Mouse (Mus musculus) neutrophil, adult 5-6 weeks (primary cell): Measurements from ENCODE around the gene Neurod6. TPM values are rescaled to one million over a fixed set of nuclear protein-coding genes. Genes with fewer than 3 reads are reported as not detected.
"Not testable (repeated sequence)": the region's sequence is repeated elsewhere in the genome, so short reads cannot be mapped to it uniquely, and the experiment has no call there.

Experiments
- ATAC-seq: fragments of 151-379, 151-347 bp; 2 replicates; pipeline ENCODE4 v1.8.0; 2017; ENCODE audit warnings: mild to moderate bottlenecking, moderate TSS enrichment; ENCODE audit not compliant: insufficient number of reproducible peaks, poor library complexity, low FRiP score, severe bottlenecking; ENCODE audit errors: extremely low read depth
- total RNA-seq: library from RNA; stranded (forward); fragments of 200-1000 nt; gene quantifications from 2 replicates; pipeline ENCODE4 v1.2.3, GENCODE M21; 2017

Gene Neurod6
- total RNA-seq, result not detected in 2 replicates

DNA sequence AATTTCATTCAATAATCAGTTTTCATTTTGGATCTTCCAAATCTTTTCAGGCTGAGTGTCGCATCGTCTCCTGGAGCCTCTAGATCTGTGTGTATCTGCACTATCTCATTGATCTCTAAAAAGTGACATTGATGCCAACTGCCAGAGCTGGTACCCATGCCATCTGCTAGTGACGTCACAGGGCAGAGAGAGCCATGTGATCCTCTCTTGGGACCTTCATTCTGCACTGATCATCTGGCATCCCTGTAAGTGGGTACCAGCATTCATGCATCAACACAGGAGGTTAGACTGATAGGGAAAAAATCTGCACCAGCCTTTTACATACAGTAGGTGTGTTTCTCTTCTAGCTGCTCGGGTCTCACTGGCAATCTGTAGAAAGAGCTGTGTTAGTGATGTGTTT is at the start of gene Neurod6:
Gene Neurod6 (minus strand): TSS at position 290 of the 400 bp plus-strand sequence.
- no peak for ATAC-seq

DNA sequence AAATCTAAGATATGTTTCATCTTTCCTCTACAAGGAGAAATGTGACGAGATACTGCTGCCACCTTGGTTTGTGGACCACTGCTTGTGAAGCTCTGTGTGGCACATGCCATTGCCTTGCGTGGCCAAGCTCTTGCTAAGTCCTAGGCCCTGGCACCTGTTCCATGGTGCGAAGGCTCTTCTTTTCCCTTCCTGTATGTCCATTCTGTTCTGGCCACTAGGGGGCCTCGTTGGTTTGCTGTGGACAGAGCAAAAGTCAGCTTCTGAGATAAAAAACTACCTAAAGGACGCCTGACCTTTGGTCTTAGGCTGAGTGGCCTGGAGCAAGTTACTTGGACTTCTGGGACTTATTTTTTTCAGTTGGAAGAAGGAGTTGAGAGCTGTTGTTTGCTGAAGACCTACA is 36.1 kb upstream of the Neurod6 start:
- ATAC-seq, result no peak

DNA sequence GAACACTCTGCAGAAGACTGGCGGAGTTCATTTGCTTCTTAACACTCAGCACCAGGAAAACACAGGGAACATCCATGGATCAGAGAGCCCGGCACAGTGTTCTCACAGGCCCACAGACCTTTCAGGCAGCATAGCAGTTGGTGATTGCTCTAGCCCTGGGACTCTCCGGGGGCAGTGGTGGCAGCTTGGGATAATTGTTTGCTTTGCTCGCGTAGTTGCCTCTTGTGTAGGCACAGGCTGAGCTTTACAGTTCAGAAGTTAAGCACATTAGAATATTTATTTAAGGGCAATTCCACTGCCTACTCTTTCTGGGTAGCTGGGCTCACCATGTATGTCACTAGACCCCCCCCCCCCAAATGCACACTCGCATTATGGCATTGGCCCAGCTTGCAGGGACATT is 34.4 kb upstream of the Neurod6 start:
- ATAC-seq, result no peak

DNA sequence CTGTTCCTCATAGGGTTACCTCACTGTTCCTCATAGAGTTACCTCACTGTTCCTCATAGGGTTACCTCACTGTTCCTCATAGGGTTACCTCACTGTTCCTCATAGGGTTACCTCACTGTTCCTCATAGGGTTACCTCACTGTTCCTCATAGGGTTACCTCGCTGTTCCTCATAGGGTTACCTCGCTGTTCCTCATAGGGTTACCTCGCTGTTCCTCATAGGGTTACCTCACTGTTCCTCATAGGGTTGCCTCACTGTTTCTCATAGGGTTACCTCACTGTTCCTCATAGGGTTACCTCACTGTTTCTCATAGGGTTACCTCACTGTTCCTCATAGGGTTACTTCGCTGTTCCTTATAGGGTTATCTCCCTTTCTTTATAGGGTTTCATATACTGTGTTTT is 29.9 kb upstream of the Neurod6 start:
- ATAC-seq, result not testable (repeated sequence)

DNA sequence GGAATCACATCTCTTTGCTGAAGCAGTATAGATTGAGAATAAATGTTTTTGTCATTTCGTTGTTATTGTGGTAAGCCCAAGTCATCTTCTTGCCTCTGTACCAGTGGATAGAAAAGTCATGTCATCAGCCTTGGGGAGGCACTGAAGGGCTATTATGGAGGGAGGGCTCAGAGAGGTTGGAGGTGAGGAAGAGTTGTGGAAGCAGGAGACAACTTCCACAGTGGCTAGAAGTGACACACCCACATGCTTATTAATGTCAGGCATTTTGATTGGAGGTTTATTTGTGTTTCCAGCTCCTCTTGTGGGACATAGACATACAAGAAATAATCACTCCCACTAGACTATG is 23.7 kb upstream of the Neurod6 start:
- ATAC-seq, result no peak

DNA sequence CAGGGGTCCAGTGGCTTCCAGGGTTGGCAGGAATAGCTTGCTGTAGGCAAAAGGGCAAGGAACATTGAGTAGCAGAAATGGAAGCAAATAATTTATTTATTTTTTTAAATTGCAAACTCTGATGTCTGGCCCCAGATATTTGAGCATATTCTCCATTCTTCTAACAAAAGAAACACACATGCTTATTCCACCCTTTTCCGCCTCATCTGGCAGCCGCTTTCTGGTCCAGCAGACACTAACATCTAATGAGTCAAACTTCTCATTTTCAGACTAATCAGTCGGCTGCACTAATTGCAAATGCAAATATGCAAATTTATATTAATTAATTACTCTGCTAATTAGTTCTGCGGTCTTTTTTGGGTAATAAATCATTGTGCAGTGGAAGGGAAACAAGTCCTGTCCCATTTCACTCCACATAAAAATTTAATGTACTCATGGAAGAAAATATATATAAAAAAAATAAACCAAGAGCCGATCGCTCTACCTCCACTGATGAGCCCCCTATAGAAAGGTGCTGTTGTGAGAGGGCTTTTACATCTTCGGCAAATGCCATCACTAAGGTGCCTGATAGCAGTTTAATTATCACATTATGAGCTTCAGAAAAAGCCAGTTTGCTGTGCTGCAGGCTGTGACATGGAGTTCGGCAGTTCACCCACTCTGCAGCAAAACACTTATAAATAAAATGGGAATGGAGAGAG is 23.1 kb upstream of the Neurod6 start:
- ATAC-seq, result no peak

DNA sequence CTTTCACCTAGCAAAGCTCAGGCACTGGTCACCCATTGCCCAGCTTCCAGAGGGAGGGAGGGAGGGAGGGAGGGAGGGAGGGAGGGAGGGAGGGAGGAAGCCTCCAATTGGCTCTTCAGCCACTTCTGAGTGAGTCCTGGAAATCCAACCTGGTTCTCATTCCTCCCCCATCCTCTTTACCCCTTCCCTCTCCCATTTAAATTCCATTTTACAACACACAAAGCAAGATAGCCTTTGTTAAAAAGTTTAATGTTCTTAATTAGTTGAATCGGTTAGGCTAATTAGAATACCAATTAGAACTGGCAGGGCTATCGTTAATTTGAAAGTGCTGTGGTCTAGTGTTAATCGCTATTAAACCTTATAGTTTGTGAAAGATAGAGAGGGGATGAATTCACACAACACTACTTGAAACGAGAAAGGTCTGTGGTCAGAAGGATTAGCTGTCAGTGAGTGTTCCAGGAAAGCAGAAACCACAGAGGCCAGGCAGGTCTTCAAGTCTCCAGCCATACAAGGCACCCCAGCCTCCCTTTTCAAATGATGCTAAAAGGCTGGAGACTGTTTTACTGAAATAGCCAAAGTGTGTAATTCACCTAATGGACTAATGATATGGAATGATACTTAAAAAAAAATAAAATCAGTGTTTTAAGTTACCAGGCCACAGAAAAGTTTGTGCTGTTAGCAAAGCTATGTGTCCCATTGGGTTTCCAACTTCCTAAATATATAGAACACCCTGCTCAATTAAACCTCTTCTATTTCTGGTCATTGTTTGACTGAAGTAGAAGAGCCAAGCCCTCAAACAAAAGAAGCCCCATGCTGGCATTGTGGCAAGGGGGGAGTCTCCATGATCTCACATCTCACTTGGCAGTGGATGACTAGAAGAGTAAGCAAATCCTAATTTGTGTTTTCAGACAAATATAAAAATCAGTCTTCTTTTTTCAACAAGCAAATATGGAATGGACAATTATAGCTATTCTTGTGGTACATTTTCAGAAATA is 19.6 kb upstream of the Neurod6 start:
- no peak for ATAC-seq

DNA sequence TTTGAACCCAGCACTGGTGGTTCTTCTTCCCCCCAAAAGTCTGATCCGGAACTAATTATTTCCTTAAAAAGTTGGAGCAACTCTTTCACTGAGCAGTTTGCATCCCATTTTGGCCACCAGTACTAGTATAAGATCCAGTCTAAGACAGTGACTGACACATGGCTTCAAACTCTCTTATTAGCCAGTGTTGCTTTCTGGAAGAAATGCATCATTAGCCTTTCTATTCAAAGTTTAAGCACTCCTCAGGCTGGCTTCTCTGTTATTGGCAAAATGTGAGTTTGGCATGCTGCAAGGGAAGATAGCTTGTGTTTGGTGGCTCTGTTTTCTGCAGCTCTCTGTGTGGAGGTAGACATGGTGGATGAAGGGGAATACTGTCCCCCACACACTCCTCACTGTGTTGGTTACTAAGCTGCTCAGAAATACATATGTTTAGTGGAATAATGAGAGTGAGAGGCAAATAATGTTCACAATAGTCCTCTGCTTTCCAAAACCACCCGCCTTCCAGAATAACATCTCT is 9.0 kb upstream of the Neurod6 start:
- no peak for ATAC-seq

DNA sequence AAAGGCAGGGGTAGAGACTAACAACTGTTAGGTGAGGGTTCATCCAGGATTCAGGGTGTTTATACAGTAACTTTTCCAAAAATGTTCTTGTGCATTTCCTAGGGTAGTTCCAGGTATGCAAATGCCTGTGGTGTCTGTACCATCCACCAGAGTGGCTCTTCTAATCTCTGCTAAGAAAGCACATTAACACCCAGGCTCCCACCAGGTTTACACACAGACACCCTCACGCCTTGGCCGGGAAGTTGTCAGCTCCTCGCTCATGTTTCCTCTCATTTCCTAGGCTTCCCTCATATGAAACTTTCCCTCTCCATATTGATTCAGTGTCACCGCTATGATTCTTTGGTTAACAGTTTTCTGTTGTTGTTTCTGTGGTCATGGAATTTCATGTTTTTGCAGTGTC is 2.4 kb upstream of the Neurod6 start:
- no peak for ATAC-seq

DNA sequence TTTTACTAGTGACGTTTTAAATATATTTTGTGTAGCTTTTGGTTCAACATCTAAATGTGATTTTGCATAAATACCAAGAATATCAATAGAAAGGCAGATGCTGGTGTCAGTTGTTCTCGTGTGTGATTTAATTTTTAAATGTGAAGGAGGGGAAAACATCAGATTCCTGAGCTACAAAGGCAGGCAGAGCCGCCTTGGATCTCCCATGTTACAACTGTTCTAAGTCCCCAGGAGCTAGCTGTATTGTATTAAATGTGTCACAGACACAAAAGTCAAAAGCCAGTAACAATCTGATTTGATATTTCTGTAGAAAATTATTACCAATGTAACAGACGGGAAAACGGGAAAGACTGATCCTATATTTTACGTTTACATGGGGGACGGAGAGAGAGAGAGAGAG is 1.8 kb upstream of the Neurod6 start:
- ATAC-seq, result no peak

DNA sequence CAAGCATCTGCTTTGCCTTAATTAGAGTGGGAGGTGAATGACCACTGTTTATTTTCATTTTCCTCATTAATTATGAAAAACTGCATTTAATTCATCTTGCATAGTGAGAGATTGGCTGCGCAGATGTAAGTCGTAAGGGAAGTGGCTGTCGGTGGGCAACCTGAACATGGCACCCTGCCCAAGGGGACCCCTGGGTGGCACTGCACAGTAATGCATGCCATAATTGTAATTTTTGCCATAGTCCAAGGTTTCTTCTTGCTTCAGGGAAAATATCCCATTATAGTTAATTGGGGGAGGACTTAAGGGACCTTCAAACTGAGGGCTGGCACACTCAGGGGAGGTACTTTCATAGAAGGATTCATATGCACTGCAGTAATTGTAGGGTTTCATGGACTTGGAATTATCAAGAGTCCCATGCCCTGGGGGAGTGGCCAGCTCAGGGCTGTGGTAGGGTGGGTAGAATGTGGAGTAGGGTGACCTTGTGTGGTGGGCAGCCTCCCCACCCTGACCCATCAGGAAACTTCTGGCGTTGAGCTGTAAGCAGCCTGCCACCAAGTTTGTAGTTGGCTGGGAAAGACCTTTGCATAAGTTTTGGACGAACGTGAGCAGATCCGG is 2.4 kb downstream of the Neurod6 start:
- no peak for ATAC-seq

DNA sequence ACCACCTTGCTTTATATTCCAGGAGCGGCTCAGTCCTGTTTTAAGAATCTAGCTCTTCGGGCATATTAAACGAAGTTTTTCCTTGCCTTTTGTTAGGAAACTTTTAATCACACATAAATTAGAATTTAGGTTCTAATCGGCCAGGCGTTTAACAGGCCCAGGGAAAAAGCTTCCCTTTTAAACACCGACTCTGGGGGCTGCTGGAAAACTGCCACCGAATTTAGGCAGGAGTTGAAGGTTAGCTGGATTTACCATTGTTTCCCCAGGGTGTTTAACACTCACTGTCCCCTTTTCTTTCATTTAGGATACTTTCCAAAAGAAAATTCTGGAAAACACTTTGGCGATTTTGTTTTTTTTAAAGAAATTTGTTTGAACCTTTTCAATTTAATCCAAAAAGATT is 3.7 kb downstream of the Neurod6 start:
- no peak for ATAC-seq

DNA sequence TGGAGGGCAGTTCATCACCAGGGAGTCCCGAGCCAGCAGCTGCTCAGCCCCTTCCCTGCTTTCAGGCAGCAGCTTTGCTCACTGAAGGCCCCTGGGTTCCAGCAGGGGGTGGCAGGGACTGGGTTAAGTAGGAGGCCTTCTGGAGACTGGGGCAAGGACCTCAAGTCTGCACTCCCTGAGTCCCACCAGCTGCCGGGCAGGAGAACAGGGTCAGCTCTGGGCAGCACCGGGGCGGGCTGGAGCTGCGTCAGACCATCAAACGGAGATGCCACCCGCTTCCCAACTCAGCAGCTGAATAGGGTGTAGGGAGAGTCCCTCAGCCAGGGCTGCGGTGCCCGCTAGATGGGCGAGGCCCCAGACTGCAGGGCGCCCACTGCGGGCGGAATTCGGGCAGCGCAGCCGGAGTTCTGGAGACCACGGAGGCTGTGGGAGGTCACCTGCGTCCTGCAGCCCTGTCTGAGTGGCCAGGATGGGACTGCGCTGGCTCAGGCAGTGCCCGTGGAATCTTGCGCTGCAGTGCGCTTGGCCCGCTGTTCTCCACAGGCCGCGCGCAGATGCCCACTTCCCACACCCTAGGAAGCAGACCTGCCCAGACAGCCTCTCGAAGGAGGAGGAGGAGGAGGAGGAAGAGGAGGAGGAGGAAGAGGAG is 4.3 kb downstream of the Neurod6 start:
- ATAC-seq, result no peak

DNA sequence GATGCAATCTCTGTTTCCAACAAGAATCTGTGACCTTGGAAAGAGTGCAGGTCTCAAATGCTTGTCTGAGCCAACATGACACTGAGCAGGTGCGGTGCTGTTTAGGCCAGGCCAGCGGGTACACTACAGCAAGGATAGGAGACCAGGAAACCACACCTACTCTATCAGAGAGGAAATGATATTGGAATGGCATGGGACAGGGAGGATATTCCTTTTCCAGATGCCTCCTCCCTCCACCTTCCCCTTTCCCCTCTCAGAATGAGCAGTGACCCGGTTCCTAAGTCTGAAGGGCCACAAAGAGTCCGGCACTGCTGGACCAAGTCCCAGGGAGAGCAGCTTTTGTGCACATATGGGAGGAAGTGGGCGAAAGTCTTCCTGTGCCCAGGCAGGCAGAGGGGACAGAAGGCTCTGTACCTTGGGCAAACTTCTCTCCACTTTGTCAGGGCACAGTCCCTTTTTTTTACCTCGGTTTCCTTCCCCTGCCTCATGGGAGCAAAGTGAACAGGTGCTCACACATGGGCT is 4.9 kb downstream of the Neurod6 start:
- no peak for ATAC-seq

DNA sequence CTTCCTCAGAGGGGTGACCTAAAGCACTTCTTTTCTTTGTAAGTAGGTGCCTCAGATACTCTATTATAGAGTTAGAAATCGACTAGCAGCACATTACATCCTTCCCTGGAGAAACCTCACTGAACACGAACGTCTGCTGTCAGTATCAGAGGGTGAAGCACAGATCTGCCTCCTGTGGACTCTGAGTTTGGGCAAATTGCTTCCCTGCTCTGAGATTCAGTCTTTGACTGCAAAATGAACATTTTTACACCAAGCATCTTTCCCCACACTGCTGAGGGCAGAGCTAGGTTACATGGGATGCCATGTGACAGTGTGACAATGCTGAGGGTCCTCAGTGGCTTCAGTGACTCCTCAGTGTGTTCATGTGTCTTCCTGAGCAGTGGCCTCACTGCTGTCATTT is 13.3 kb downstream of the Neurod6 start:
- no peak for ATAC-seq

DNA sequence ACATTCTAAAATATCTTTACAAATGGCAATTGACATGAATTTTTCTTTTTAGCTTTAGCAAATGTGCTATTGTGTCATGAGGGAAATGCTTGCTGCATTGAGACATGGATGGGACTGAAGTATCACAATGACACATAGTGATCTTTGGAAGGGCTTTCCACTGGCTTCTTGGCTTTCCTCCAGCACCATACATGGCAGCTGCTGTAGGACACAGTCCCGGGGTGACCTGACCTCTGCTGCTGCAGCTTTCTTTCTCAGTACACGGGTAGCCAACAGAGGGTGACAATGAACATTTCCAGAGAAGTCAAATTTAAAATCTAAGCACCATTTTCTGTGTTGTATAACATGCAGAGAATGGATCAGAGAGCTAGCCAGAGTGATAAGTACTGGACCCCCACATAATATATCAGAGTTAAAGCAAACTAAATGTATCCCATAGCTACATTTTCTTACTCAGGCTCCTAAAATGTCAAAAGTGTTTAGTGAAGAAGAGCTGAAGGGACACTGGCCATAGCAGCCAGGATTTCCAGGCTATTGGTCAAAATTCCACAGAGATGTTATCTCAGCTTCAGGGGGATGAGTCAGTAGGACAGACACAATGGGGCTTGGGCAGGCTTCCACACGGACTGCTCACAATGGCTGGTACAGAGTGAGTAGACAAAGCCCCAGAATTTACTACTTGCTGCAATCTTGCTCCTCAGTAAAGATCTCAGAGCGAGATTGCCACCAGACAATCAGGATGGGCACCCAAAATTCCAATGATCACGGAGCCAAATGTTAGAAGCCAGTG is 19.7 kb downstream of the Neurod6 start:
- no peak for ATAC-seq

DNA sequence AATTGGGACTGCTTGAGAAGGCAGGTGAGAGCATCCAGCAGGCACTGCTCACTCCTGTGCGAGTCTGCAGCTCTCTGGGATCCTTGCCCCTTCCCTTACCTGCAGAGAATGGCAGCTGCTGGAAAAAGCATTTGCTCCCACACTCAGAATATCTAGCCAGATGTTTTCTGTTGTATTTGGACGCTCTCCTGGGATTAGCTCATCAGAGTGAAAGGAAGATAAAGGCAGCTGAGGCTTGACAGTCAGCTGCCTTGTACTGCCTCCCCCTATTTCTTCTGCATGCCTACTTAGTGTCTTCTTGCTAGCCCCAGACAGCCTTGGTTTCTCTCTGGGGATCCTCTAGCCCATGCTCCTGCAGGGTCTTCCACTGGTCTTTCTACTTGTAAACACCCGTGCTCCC is 31.1 kb downstream of the Neurod6 start:
- ATAC-seq, result no peak

DNA sequence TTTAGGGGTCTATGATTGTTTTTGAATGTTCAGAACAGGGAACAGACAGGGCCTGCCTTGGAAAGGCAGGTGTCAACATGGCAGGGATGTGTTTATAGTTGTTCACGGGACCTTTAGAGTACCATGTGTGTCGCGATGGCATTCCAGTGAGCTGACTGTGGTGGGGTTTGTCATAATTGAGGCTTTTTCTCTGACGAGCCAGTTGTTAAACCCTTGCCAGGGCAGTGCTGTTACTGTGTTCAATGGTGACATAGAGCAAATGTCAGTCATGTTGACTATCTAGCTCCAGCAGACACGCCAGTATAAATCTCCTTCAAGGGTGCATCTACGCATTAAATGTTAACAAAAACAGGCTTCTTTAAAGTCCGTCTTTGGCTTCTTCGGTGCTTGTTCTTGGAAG is 31.5 kb downstream of the Neurod6 start:
- ATAC-seq, result no peak
